Mouse (Mus musculus): ENCODE measurements around the gene Tob2. TPM values are rescaled to one million over a fixed set of nuclear protein-coding genes. Genes with fewer than 3 reads are reported as not detected.
A peak's percentile ranks its signal among the peaks of the same experiment; 100 is the strongest.

Gene Tob2
- 25.9 and 26.0 TPM in 2 replicates for polyA plus RNA-seq (2015; fragmentation: Nextera tagmentation; extraction: Ambion mirVana)

DNA sequence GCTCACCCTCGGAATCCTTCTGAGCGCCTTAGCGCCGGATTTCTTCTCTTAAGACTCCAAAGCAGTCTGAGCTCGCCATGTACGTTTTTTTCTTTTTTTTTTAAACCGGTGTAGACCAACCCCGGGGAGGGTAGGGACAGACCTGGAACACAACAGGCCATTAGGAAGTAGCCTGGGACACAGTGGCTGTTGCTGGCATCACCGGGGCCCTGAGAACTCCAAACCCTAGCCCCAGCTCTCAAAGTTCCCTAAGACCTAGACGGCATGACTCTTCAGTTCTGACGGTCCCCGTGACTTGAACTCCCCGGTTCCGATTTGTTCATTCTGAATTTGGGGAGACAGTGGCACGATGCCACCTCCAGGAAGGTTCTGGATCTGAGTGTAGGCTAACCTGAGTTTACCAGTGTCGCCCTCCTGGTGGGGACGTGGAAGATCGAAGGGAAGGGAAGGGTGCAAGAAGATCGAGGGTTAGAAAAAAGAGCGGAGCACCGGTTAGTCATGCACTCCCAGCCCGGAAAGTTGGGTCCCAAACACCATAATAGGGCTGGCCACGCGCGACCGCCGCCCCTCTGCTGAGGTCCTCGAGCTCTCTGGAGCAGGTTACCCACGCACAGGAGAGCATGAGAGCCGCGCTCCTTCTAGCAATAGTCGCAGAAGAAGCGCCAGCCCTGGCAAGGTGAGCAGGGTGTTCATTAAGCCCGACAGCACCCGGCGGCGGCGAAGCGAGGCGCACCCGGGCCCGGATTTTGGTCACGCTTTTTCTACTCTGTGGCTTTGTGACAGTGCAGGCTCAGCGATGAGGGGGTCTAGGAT is at the start of gene Tob2:
Gene Tob2, minus strand, starts transcription at position 280 of the 813 bp plus-strand sequence.
- under 1% methylated on average over 44 of the region's 44 CpGs for WGBS
- ATAC-seq = peak; percentile 9
- Histone ChIP-seq H3K27ac (peak within 1 kb of the TSS; percentile 95), H3K9ac (peak within 1 kb of the TSS; percentile 92), H3K27me3 (replicated peaks) (no peaks in the 10 kb centered on the region), H3K36me3 (peaks cover 4% of the 10 kb centered on the region; the same call in 1 of the 2 replicates), H3K9me3 (no peaks in the 10 kb centered on the region), H3K4me3 (replicated peaks) (peak within 1 kb of the TSS; percentile 91), H3K4me1 (replicated peaks) (peaks cover 14% of the 10 kb centered on the region; the same call in 1 of the 2 replicates), H3K4me2 (replicated peaks) (peak within 1 kb of the TSS; percentile 86)

DNA sequence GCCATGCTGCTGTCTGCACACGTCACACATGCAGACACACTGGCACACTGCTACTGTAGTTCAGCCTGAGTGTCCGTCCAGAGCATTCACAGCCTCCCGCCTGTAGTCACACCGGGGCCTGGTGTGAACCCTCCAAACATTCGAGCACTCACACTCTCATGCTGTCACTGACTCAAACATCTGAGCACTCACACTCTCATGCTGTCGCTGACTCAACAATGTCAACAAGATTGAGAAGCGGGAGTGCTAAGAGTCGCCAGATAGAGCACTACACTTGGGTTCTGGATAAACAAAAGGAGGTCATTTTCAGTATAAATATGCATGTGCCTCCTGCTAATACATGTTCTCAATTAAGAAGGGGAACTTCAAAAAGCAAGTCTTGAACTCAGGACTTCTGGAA is 49.4 kb upstream of the Tob2 start:
- WGBS = 85% methylated on average over 8 of the region's 8 CpGs
- H3K4me1 ChIP-seq (replicated peaks) = no peaks in the 10 kb centered on the region
- no peak for ATAC-seq
- H3K9ac ChIP-seq = no peak overlapping the region
- H3K27me3 ChIP-seq (replicated peaks) = no peaks in the 10 kb centered on the region
- H3K4me2 ChIP-seq (replicated peaks) = no peak overlapping the region
- no peak overlapping the region for H3K27ac ChIP-seq
- H3K36me3 ChIP-seq = peaks cover 74% of the 10 kb centered on the region
- no peak overlapping the region for H3K4me3 ChIP-seq (replicated peaks)
- H3K9me3 ChIP-seq = no peaks in the 10 kb centered on the region

DNA sequence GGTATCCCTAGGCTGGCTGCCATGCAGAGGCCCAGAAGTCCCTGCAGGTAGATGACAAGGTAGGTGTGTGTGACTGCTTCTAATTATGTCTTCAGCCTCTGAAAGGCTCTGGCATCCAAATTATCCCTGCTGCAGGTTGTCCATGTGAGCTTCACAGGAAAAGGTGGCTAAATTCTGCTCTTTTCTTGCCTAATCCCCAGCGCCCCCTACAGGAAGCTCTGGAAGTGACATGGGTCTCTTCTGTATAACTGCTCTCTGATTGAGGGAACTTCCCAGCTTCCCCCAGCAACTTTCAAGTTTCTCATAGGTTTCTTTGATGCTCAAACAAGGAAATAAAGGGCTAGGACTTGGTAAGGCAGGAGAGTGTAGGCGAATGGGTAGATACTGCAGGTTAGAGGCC is 46.3 kb upstream of the Tob2 start:
- H3K36me3 ChIP-seq = peaks cover 77% of the 10 kb centered on the region
- ATAC-seq = no peak
- H3K4me2 ChIP-seq (replicated peaks) = no peak overlapping the region
- H3K9ac ChIP-seq = no peak overlapping the region
- no peak overlapping the region for H3K4me3 ChIP-seq (replicated peaks)
- H3K27ac ChIP-seq = no peak overlapping the region
- WGBS = 42% methylated on average over 2 of the region's 2 CpGs
- no peaks in the 10 kb centered on the region for H3K4me1 ChIP-seq (replicated peaks)
- no peaks in the 10 kb centered on the region for H3K9me3 ChIP-seq
- no peaks in the 10 kb centered on the region for H3K27me3 ChIP-seq (replicated peaks)

DNA sequence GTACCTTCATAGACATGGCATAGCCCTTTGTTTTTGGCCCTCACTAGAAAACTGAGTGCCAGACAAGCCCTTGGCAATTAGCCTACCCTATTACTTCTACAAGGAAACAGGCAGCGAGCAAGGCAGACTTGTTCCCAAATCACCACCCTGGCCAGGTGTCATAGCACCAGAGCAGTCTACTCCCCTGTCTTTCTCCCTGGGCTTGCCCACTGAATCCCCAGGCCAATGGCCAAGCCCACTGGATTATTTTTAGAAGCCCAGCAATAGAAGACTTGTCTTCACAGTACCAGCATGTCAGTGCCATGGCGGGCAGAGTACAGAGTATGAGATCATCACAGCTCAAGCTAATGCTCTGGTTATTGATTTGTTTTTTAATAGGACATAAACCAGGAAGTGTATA is 40.2 kb upstream of the Tob2 start:
- no peak overlapping the region for H3K4me2 ChIP-seq (replicated peaks)
- no peak for ATAC-seq
- H3K9me3 ChIP-seq = no peaks in the 10 kb centered on the region
- no peak overlapping the region for H3K4me3 ChIP-seq (replicated peaks)
- H3K27ac ChIP-seq = no peak overlapping the region
- WGBS = 84% methylated on average over 2 of the region's 2 CpGs
- H3K9ac ChIP-seq = no peak overlapping the region
- no peaks in the 10 kb centered on the region for H3K27me3 ChIP-seq (replicated peaks)
- peaks cover 39% of the 10 kb centered on the region for H3K36me3 ChIP-seq
- H3K4me1 ChIP-seq (replicated peaks) = no peaks in the 10 kb centered on the region

DNA sequence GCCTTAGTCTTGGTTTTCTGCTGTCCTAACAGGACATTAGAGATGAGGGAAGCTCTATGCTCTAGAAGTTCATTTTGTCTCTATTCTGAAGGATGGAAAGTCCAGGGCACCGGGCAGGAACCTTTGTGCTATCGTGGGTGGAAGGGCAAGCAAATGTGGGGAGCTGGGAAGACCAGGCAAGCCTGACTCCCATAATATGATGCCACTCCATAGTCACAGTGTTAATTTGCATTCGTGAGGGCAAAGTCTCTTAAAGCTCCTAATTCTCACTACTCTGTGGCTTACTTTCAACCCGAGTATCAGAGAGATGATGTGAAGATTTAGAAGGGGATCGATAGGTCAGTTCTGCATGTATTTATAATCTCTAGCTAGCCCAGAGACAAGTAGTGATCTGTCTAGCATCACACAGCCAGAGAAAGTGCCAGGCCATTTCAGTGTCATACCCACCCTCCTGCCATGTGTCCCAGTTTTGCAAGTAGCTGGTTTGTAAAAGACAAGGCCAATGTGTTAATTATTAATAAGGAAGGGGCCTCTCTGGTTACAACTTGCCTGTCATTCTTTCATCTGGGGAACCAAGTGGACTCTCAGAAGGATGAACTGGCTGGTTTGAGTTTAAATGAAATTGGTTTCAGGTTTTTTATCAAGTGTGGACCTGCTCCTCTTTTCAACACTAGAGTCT is 39.1 kb upstream of the Tob2 start:
- H3K9ac ChIP-seq = no peak overlapping the region
- WGBS = 61% methylated on average over 5 of the region's 5 CpGs
- H3K27me3 ChIP-seq (replicated peaks) = no peaks in the 10 kb centered on the region
- no peaks in the 10 kb centered on the region for H3K4me1 ChIP-seq (replicated peaks)
- ATAC-seq = peak; percentile 83
- H3K4me2 ChIP-seq (replicated peaks) = peak overlapping the region; percentile 17
- H3K4me3 ChIP-seq (replicated peaks) = no peak overlapping the region
- H3K9me3 ChIP-seq = no peaks in the 10 kb centered on the region
- peak overlapping the region; percentile 25; the same call in 1 of the 2 replicates for H3K27ac ChIP-seq
- H3K36me3 ChIP-seq = peaks cover 34% of the 10 kb centered on the region

- WGBS = 91% methylated on average over 2 of the region's 2 CpGs
- H3K4me3 ChIP-seq (replicated peaks) = no peak overlapping the region
- H3K36me3 ChIP-seq = peaks cover 30% of the 10 kb centered on the region
- no peak overlapping the region for H3K4me2 ChIP-seq (replicated peaks)
- no peaks in the 10 kb centered on the region for H3K27me3 ChIP-seq (replicated peaks)
- H3K9ac ChIP-seq = no peak overlapping the region
- no peak overlapping the region for H3K27ac ChIP-seq
- no peaks in the 10 kb centered on the region for H3K4me1 ChIP-seq (replicated peaks)
- H3K9me3 ChIP-seq = no peaks in the 10 kb centered on the region
- ATAC-seq = no peak
Observed at GRCm38 (mm10) chr15:81896407-81896806, 37.8 kb upstream of the Tob2 start.

GRCm38 (mm10) chr15:81894002-81894401 is 35.4 kb upstream of the Tob2 start:
- Histone ChIP-seq H3K36me3 (peaks cover 25% of the 10 kb centered on the region), H3K27me3 (replicated peaks) (no peaks in the 10 kb centered on the region), H3K4me3 (replicated peaks) (no peak overlapping the region), H3K9me3 (no peaks in the 10 kb centered on the region), H3K27ac (no peak overlapping the region), H3K4me2 (replicated peaks) (no peak overlapping the region), H3K9ac (no peak overlapping the region), H3K4me1 (replicated peaks) (no peaks in the 10 kb centered on the region)
- no peak for ATAC-seq
- WGBS = 93% methylated on average over 1 of the region's 1 CpGs

DNA sequence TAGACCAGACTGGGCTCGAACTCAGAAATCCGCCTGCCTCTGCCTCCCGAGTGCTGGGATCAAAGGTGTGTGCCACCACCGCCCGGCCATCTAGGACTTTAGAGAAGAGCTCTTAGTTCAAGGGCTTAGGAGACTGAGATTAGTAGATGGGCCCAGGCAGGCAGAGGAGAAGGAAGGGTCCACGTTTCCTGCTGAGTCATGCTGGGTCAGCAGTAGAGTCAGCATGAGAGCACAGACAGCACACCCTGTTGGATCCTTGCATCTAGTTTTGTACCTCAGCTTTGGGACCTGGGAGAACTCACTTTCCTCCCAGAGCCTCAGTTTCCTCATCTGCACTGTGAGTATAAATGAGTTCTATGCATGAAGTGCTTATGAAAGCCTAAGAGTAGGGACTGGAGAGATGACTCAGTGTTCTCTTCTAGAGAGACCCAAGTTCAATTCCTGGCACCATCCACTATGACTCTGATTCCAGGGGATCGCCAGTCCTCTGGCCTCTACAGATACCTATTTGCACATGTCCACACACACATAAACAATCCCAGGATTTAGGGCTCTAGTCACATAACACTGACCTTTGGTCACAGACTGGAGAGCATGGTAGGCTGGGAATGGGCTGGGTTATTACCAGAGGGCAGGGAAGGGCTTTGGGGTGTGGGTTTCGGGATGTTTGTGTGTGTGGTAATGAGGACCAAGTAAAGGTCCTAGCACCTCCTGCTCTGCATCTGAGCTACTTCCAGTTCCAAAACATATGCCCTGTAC is 33.4 kb upstream of the Tob2 start:
- WGBS = 93% methylated on average over 8 of the region's 8 CpGs
- Histone ChIP-seq H3K4me3 (replicated peaks) (no peak overlapping the region), H3K4me1 (replicated peaks) (no peaks in the 10 kb centered on the region), H3K9ac (no peak overlapping the region), H3K4me2 (replicated peaks) (no peak overlapping the region), H3K27ac (no peak overlapping the region), H3K9me3 (no peaks in the 10 kb centered on the region), H3K27me3 (replicated peaks) (no peaks in the 10 kb centered on the region), H3K36me3 (peaks cover 28% of the 10 kb centered on the region)
- ATAC-seq = 0 out of 2 replicates have a peak, but pooled peaks have one; percentile 23

- ATAC-seq = no peak
- Histone ChIP-seq H3K4me3 (replicated peaks) (no peak overlapping the region), H3K4me1 (replicated peaks) (no peaks in the 10 kb centered on the region), H3K27ac (no peak overlapping the region), H3K9me3 (no peaks in the 10 kb centered on the region), H3K27me3 (replicated peaks) (no peaks in the 10 kb centered on the region), H3K4me2 (replicated peaks) (no peak overlapping the region), H3K9ac (no peak overlapping the region), H3K36me3 (peaks cover 24% of the 10 kb centered on the region)
- 88% methylated on average over 7 of the region's 7 CpGs for WGBS
Observed at GRCm38 (mm10) chr15:81891140-81891802, 32.7 kb upstream of the Tob2 start.

DNA sequence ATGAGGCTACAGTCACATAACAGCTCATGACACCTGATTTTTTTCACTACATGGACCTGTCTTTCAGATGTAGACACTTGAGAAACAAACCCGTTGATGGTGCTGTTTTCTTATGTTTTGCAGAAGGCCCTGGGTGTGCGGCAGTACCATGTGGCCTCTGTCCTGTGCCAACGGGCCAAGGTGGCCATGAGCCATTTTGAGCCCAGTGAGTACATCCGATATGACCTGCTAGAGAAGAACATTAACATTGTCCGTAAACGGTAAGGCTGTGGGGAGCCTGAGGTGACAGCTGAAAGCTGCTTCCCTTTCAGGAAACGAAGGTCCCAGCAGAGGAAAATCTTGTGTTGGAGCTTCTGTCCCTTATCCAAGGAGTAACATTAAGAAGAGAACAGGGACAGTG is 30.6 kb upstream of the Tob2 start:
- Histone ChIP-seq H3K27me3 (replicated peaks) (no peaks in the 10 kb centered on the region), H3K4me3 (replicated peaks) (no peak overlapping the region), H3K4me1 (replicated peaks) (no peaks in the 10 kb centered on the region), H3K27ac (no peak overlapping the region), H3K9ac (no peak overlapping the region), H3K4me2 (replicated peaks) (no peak overlapping the region), H3K36me3 (peaks cover 19% of the 10 kb centered on the region), H3K9me3 (no peaks in the 10 kb centered on the region)
- WGBS = 92% methylated on average over 7 of the region's 7 CpGs
- no peak for ATAC-seq

DNA sequence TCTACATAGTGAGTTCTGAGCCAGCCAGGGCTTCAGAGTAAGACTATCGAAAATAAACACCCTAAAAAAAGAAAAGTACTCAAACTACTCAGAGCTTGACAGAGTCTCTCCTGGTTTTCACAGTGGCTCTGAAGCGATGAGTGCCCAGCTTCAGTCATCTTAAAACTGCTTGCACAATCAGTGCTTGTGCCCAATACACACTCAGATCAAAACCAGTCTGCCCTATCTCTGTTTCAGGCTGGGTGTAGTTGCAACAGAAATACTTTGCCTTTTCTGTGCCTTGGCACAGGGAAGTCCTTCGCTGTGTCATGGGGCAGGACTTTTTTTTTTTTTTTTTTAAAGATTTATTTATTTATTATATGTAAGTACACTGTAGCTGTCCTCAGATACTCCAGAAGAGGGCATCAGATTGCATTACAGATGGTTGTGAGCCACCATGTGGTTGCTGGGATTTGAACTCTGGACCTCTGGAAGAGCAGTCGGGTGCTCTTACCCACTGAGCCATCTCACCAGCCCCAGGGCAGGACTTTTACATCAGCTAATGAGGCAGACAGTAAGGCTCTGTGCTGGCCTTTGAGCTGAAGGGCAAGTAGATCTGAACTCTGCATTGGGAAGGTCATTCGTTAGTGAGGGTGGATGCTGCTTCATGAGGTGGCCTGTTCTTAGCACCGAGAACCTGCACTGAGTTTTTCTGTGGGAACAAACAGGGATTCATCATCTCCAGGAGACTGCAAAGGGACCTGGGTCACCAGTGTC is 28.4 kb upstream of the Tob2 start:
- ATAC-seq = no peak
- no peak overlapping the region for H3K9ac ChIP-seq
- no peak overlapping the region for H3K27ac ChIP-seq
- peaks cover 14% of the 10 kb centered on the region for H3K36me3 ChIP-seq
- WGBS = 92% methylated on average over 6 of the region's 6 CpGs
- no peak overlapping the region for H3K4me3 ChIP-seq (replicated peaks)
- H3K4me2 ChIP-seq (replicated peaks) = no peak overlapping the region
- no peaks in the 10 kb centered on the region for H3K9me3 ChIP-seq
- H3K4me1 ChIP-seq (replicated peaks) = no peaks in the 10 kb centered on the region
- H3K27me3 ChIP-seq (replicated peaks) = no peaks in the 10 kb centered on the region
